Comparison of ENCODE assay signal across 8 mouse cellular contexts in genomic region chr1:75219531-75219930, GRCm38 (mm10). TPM values are rescaled to one million over a fixed set of nuclear protein-coding genes. Genes with fewer than 3 reads are reported as not detected.
DNase-seq lines count a peak whose midpoint lies in the region; ATAC-seq and TF ChIP-seq lines count a peak whose summit lies in the region.

TSS of gene Tuba4a (minus strand) at chr1:75219865.

- no peak for TF ChIP-seq CTCF in cerebellum, adult 2 months (IDR thresholded peaks at IDR 0.05; ENCODE audit: borderline replicate concordance, insufficient read depth, low read depth, low read length)

- peaks cover 15% of the 10 kb centered on the region for H3K36me3 ChIP-seq in embryonic facial prominence, embryonic 13.5 days
- H3K36me3 ChIP-seq in heart, embryonic 14.5 days (ENCODE audit: control insufficient read depth, insufficient read depth, low read length), result peaks cover 18% of the 10 kb centered on the region
- peaks cover 37% of the 10 kb centered on the region for H3K36me3 ChIP-seq in megakaryocyte, embryonic 14.5 days (replicated peaks; ENCODE audit: low read length)

- no peaks in the 10 kb centered on the region for H3K27me3 ChIP-seq in cerebellum, adult 2 months (ENCODE audit: control insufficient read depth, insufficient read depth, low read length)
- peaks cover 70% of the 10 kb centered on the region for H3K27me3 ChIP-seq in embryonic facial prominence, embryonic 13.5 days
- peaks cover 29% of the 10 kb centered on the region for H3K27me3 ChIP-seq in heart, embryonic 14.5 days (ENCODE audit: control insufficient read depth, insufficient read depth, low read length)
- no peaks in the 10 kb centered on the region for H3K27me3 ChIP-seq in megakaryocyte, embryonic 14.5 days (replicated peaks)

- under 1% methylated on average over 34 of the region's 34 CpGs for WGBS in cerebellum, adult 2 months
- 2% methylated on average over 34 of the region's 34 CpGs for WGBS in embryonic facial prominence, embryonic 13.5 days
- 0% methylated on average over 34 of the region's 34 CpGs for WGBS in heart, embryonic 14.5 days

- H3K9ac ChIP-seq in embryonic facial prominence, embryonic 13.5 days, result peak within 1 kb of the TSS; percentile 69
- peak within 1 kb of the TSS; percentile 77 for H3K9ac ChIP-seq in heart, embryonic 14.5 days (ENCODE audit: low read length)

- no peak for TF ChIP-seq POLR2A in cerebellum, adult 2 months (IDR thresholded peaks at IDR 0.05; ENCODE audit: borderline replicate concordance, insufficient read depth, low read length)

- peaks cover 11% of the 10 kb centered on the region for H3K4me1 ChIP-seq in cerebellum, adult 2 months (ENCODE audit: control insufficient read depth, insufficient read depth, low read length)
- peaks cover 17% of the 10 kb centered on the region for H3K4me1 ChIP-seq in embryonic facial prominence, embryonic 13.5 days
- H3K4me1 ChIP-seq in heart, embryonic 14.5 days (ENCODE audit: control insufficient read depth in 2 of 2, insufficient read depth in 2 of 2, low read length in 2 of 2), result peaks cover 4 to 9% of the 10 kb centered on the region in 2 experiments
- H3K4me1 ChIP-seq in megakaryocyte, embryonic 14.5 days, result peaks cover 83% of the 10 kb centered on the region

- ATAC-seq in CD4-positive, CD25-positive, alpha-beta regulatory T cell, adult 4 months, result no peak
- peak; percentile 49; the same call in 1 of the 2 replicates for ATAC-seq in embryonic facial prominence, embryonic 13.5 days (ENCODE audit: insufficient number of reproducible peaks, insufficient read depth, low FRiP score, low TSS enrichment, low read depth)
- peak; percentile 17; the same call in 1 of the 2 replicates for ATAC-seq in heart, embryonic 14.5 days (ENCODE audit: insufficient number of reproducible peaks, insufficient read depth, low FRiP score, low read depth)

- H3K9me3 ChIP-seq in embryonic facial prominence, embryonic 13.5 days, result no peaks in the 10 kb centered on the region
- no peaks in the 10 kb centered on the region for H3K9me3 ChIP-seq in heart, embryonic 14.5 days (ENCODE audit: control insufficient read depth, low read length)
- H3K9me3 ChIP-seq in megakaryocyte, embryonic 14.5 days, result no peaks in the 10 kb centered on the region

- peak within 1 kb of the TSS; percentile 97 for H3K4me2 ChIP-seq in embryonic facial prominence, embryonic 13.5 days
- H3K4me2 ChIP-seq in heart, embryonic 14.5 days (ENCODE audit: low read length), result peak within 1 kb of the TSS; percentile 88

- peak within 1 kb of the TSS; percentile 93 for H3K27ac ChIP-seq in cerebellum, adult 2 months (ENCODE audit: insufficient read depth, low read length)
- no peak within 1 kb of the TSS for H3K27ac ChIP-seq in embryonic facial prominence, embryonic 13.5 days
- H3K27ac ChIP-seq in heart, embryonic 14.5 days (replicated peaks in 1 of 2; ENCODE audit: control insufficient read depth in 1 of 2, insufficient read depth in 1 of 2, low read depth in 2 of 2, low read length in 2 of 2), result peak within 1 kb of the TSS in 1 of 2 experiments; percentile 21; a peak in 1 of 4 replicates

- no peak for DNase-seq in cerebellum, adult 2 months
- DNase-seq in cerebellum, adult 8-10 months, result no peak
- DNase-seq in layer of hippocampus, postnatal 14 days (ENCODE audit: low spot score in 2 of 2), result no peak
- DNase-seq in thymus, postnatal 10 days (ENCODE audit: low spot score in 2 of 2), result peak; percentile 31 to 47

- peak within 1 kb of the TSS; percentile 69 for H3K4me3 ChIP-seq in cerebellum, adult 2 months (replicated peaks; ENCODE audit: insufficient read depth, low read depth, low read length)
- peak within 1 kb of the TSS; percentile 57 for H3K4me3 ChIP-seq in embryonic facial prominence, embryonic 13.5 days
- H3K4me3 ChIP-seq in heart, embryonic 14.5 days (ENCODE audit: control insufficient read depth in 1 of 2, insufficient read depth in 1 of 2, low read depth in 1 of 2, low read length in 2 of 2), result peak within 1 kb of the TSS; percentile 52 to 63
- peak within 1 kb of the TSS; percentile 96 for H3K4me3 ChIP-seq in megakaryocyte, embryonic 14.5 days (replicated peaks)

RNA-seq across cellular contexts. Expression of gene Tuba4a, which starts in this region (rescaled TPM):
- polyA plus RNA-seq in cerebellum, adult 2 months (2012; rRNA removed), result 385 and 391 TPM in 2 replicates
- polyA plus RNA-seq in CD4-positive, CD25-positive, alpha-beta regulatory T cell, adult 4 months (2017; shearing (Covaris generic)), result 100 to 1,000 TPM; 141 to 164 TPM
- polyA plus RNA-seq in embryonic facial prominence, embryonic 13.5 days (2015; fragmentation: Nextera tagmentation; extraction: Ambion mirVana), result 17.1 and 23.2 TPM in 2 replicates
- polyA plus RNA-seq in heart, embryonic 14.5 days (2014; fragmentation: Nextera tagmentation; extraction: Ambion mirVana), result 24.6 and 34.3 TPM in 2 replicates
- total RNA-seq in layer of hippocampus, postnatal 14 days (2021), result 100 to 1,000 TPM; 512 to 548 TPM
- polyA plus RNA-seq in megakaryocyte, embryonic 14.5 days (2012; ENCODE audit: insufficient read depth, low replicate concordance), result 283 and 585 TPM in 2 replicates

Comparison
In these comparisons a context has a peak if more than half of its experiments do, and no peak if none do; other contexts are left out.
1. DNase-seq: peak in thymus, postnatal 10 days (2 of 2); none in cerebellum, adult 2 months (0 of 2), cerebellum, adult 8-10 months (single experiment) and layer of hippocampus, postnatal 14 days (0 of 2).
2. Peak in every context shown above with its lines, with median percentiles within 50 percentile points of each other: H3K4me3 ChIP-seq.